Mouse (Mus musculus) CH12F3 (cell line): Measurements from ENCODE around the gene Il23a.
"Not testable (repeated sequence)": the region's sequence is repeated elsewhere in the genome, so short reads cannot be mapped to it uniquely, and the experiment has no call there.

ENCODE experiments used
- in situ Hi-C: fragments of 300-500 bp; cut with MboI; formaldehyde crosslinking; loops from 2 replicates; pipeline ENCODE4 v1.14.3; 2020; ENCODE audit warnings: low sequenced_read_pairs

The Il23a gene

DNA sequence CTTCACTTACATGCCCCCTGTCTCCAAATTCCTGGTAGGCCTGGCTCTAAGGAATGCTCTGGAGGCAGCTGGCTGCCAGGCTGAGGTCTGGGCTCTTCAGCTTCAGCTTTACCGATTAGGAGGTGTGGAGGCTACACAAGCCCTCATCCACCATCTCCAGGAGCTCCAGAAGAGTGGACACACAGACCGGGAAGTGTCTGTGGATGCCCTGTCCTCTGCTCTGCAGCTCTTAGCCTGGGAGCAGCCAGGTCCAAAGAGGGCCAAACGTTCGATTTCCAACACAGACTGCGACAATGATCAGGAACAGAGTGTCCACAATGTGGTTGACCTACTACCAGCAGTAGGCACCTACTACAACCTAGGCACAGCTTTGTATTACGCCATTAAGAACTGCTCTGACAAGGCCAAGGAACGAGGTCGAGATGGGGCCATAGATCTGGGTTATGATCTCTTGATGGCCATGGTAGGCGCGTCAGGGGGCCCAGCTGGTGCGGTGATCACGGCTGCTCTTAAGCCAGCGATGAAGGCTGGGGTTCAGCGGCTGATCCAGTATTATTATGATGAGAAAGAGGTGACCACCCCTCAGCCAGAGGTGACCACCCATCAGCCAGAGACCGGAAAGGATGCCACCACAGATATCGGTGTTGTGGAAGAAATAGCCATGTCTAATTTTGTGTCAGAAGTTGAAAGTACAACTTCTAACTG is 29.2 kb downstream of the Il23a start:
- in situ Hi-C loops, result no loop called here

DNA sequence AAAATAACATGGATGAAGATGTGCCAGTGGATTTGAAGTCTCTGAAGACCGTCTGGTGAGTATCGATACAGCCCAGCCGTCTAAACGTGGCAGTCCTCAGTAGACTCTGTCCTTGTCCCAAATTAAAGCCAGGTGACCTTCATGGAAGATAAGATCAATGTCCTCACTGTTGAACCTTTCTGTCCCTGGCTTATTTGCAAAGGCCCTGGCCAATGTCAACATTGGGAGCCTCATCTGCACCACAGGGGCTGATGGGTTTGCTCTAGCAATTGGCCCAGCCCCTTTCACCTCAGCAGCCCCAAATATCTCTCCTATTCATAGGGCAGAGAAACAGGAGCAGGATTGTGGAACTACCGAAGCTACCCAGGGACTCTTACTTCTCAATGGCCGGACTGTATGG is 30.2 kb downstream of the Il23a start, which contains the start of gene Apof:
Gene Apof, plus strand, starts transcription at position 301 of the 400 bp plus-strand sequence.
- in situ Hi-C loops, result no loop called here

DNA sequence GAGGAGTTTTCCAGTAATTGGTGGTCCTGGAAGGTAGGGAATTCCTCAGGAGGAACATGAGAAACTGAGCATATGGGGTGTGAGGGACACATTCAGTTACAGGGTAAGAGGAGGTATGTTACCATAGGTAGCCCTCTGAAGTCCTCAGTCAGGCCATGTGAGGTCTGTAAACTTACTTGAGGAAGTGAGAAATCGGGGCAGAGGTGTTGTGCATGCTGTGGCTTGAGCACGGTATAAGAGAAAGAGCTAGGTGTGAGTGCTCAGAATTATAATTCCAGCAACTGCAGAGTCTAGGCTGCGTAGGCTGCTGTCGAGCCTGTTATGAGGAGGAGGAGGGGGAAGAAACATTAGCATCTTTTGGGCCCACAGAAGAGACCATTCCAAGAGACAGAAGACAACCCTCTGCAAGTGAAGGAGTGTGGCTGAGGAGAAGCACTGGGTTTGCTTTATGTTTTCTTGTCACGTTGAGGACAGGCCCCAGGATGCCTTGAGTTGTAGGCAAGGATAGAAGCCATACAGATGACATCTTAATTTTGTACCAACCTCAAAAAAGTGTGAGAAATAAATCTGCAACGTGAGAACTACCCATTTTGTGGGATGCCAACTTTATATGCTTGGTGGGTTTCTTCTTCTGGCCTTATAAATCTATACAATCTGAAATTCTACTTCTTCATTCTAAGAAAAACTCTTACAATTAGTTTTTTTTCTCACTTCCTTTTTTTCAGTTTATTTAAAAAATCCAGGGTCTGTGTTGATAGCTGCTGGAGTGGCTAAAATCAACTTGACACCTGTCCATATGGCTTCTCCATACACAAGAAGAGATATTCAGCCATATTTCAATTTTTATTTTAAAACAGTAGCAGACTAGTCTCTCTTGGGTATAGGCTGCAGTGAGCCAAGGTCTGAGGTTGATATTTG is 34.9 kb downstream of the Il23a start:
- in situ Hi-C loops, result no loop called here

DNA sequence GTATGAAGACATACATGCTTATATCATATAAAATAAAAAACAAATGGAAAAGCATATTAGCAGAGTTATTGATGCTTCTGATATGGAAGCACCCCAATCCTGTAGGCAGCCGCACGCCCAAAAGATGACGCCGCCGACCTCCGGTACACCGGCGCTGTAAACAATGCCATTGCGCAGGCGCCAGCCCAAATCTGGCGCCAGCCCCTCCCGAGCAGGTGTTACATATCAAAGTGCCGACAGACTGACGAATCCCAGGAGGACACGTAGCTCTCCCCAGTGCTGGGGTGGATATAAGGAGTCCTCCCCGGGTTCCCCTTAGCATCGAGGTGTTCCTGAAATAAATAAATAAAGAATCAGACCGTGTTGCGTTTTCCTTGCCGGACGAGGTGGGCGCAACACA is 36.3 kb downstream of the Il23a start:
- in situ Hi-C loops, result no loop called here

DNA sequence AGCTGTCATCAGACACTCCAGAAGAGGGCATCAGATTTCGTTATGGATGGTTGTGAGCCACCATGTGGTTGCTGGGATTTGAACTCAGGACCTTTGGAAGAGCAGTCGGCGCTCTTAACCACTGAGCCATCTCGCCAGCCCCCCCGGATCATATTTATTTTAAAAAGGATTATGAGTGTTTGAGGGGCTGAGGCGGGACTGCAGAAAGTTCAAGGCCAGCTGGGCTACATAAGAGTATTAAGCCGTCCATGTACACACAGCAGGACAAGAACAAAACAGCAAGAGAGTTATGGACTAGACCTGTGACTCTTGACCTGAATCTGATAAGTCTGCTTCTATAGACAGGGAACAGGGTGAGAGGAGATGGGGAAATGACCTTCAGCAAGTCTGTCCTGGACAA is 38.2 kb downstream of the Il23a start:
- in situ Hi-C loops, result not testable (repeated sequence)

DNA sequence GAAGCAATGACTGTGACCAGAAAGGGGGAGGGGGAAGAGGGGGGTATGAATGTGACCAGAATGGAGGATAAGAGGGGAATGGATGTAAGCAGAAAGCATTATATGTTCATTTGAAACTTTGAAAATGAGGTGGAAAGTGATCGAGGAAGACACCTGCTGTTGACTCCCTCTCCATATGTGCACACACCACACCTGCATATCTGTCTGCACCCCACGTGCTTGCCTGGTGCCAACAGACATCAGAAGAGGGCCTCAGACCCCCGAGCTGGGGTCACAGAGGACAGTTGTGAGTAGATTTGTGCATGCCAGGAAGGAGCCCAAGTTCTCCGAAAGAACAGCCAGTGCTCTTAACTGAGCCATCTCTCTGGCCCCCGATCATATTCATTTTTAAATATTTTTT is 38.6 kb downstream of the Il23a start:
- in situ Hi-C loops, result no loop called here

DNA sequence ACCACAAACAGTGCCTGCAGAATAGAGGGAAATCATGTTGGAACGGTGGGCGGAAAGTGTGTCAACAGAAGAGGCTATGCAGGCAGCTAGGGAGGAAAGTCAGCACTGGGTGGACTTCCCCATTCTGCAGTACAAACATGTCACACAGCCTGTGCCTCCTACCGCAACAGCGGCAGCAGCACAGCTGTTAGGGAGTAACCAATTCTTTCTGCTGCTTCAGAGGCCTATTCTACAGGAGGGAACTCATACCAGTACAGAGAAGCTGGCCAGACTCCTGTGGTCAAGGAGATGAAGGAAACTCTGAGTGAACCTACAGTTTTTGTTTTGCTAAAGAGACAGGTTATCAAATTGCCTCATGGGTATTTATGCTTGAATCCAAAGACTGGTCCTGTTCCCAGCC is 39.6 kb downstream of the Il23a start:
- in situ Hi-C loops, result no loop called here

DNA sequence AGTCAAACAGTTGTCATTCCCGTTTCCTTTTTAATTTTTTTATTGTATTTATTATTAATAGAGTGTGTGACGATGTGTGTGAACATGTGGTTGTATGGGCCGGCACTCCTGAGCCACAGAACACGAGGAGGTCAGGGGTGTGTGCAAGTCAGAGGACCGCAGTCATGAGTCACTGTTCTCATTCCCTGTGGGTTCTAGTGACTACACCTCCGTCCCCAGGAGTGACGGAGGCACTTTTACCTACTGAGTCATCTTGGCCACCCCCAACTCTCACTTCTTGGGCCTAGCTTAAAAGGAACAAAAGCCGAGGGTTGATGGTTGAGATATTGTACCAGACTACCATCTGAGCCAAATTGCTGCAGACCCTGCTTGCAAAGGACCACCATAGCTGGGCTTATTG is 42.2 kb downstream of the Il23a start:
- in situ Hi-C loops, result no loop called here

DNA sequence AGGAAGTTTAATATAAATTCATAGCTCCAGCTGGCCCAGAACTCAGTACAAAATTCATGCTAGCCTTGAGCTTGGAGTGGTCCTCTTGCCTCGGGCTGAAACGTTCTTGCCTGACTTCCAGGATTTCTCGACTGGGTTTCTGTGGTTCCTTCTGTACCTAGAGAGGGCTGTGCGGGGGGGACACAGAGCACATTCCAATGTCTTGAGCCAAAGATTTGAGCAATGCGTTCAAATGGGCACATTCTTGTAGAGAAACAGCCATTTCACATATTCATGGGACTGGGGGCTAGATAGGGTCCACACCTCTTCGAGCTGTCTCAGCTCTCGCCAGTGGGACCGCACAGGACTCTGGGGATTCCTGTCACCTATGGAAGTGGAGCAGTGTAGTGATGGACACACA is 42.6 kb downstream of the Il23a start:
- in situ Hi-C loops, result no loop called here

DNA sequence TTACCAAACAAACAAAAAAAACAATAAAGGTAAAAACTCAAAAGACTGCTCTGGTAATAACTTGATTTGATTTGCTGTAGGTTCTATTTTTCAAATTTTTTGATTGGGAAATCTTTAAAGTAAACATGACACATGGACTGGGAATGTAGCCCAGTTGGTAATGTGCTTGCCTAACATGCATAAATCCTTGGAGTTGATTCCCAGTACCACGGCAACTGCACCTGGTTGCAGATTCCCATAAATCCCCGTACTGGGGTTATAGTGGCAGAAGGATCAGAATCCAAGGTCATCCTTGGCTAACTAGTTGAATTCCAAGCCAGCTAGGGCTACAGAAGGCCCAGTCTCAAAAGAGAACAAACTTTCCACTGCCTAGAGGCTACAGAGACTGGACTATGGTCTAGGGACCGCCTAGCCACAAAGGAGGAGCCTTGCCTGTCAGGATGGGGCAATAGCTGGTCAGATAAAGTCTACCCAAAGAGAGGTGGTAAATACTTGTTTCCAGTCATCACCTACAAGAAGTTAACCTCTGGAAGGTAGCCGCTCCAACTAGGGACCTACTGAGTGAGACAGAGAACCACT is 44.8 kb downstream of the Il23a start, which contains the start of gene Apon:
Gene Apon, plus strand, starts transcription at position 420 of the 579 bp plus-strand sequence.
- in situ Hi-C loops, result no loop called here

DNA sequence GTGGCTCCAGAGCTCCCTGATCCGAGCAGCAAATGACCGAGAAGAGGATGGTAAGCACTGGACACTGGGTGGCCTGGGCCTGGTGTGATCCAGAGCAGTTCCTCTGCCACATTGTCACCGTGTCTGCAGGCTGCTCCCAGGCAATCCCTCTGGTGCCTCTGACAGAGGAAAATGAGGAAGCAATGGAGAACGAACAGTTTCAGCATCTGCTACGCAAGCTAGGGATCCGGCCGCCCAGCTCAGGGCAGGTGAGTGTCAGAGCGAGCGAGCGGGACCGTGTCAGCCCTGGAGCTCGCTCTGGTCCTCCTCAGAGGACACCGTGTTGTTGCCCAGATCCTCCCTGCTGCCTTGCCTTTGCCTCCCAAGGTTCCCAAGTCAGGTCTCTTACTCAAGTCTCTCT is 48.0 kb downstream of the Il23a start:
- in situ Hi-C loops, result no loop called here

DNA sequence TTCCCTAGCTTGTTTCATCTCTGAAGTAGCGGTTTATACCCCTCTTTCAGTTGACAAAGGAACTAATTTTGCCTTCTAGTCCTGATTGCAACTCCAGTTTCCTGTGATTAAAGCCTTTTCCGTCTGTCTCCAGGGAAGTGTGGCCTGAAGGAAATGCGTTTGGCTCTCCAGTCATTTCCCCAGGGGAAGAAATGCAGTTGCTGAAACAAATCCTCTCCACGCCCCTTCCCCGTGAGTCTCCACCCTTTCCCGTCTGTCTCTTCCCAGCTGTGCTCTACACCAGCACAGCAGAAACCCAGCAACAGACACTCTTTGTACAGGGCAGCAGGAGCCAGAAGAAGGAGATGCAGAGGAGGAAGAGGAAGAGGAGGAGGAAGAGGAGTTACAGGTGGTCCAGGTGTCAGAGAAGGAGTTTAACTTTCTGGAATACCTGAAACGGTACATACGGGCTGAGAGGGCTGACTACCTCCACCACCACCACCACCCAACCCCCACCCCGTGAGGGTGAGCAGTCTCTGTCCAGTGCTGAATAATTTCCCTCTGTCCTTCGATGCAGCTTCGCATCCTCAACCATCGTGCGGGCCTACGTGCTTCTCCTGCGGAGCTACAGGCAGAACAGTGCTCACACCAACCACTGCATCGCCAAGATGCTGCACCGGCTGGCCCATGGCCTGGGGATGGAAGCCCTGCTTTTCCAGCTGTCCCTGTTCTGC is 51.4 kb downstream of the Il23a start:
- in situ Hi-C loops, result no loop called here
